Mouse (Mus musculus) hindbrain, embryonic 16.5 days (tissue): ENCODE data around the gene Satb1. TPM values are rescaled to one million over a fixed set of nuclear protein-coding genes. Genes with fewer than 3 reads are reported as not detected.

Experiments used
- ATAC-seq: fragments of 200-750 bp; cut with Nextera tagmentation; 2 replicates; pipeline ENCODE4 v1.8.0; 2017; ENCODE audit warnings: moderate TSS enrichment, moderate library complexity
- H3K27ac ChIP-seq: fragments of 300-500 bp; sonication (generic); 2 replicates; pipeline ENCODE4 v1.5.1; 2014; ENCODE audit warnings: low read depth, mild to moderate bottlenecking, control low read depth, low read length, moderate library complexity
- H3K27me3 ChIP-seq: fragments of 300-500 bp; sonication (generic); replicated peaks from 2 replicates; pipeline ENCODE4 v1.6.1; 2014; ENCODE audit warnings: low read length; ENCODE audit not compliant: control insufficient read depth, insufficient read depth
- H3K36me3 ChIP-seq: fragments of 300-500 bp; sonication (generic); 2 replicates; pipeline ENCODE4 v1.6.1; 2014; ENCODE audit warnings: mild to moderate bottlenecking, low read length, moderate library complexity, mixed read lengths; ENCODE audit not compliant: control insufficient read depth, insufficient read depth
- H3K4me1 ChIP-seq: fragments of 300-500 bp; sonication (generic); 2 replicates; pipeline ENCODE4 v1.6.1; 2014; ENCODE audit warnings: low read depth, low read length; ENCODE audit not compliant: control insufficient read depth, insufficient read depth
- H3K4me2 ChIP-seq: fragments of 300-500 bp; sonication (generic); 2 replicates; pipeline ENCODE4 v1.6.1; 2014; ENCODE audit warnings: mild to moderate bottlenecking, low read length, control low read depth, moderate library complexity
- H3K4me3 ChIP-seq: fragments of 300-500 bp; sonication (generic); 2 replicates; pipeline ENCODE4 v1.5.1; 2014; ENCODE audit warnings: mild to moderate bottlenecking, low read length, control low read depth, moderate library complexity
- H3K9ac ChIP-seq: fragments of 300-500 bp; sonication (generic); 2 replicates; pipeline ENCODE4 v1.6.1; 2014; ENCODE audit warnings: low read depth, mild to moderate bottlenecking, control low read depth, low read length, moderate library complexity
- H3K9me3 ChIP-seq: fragments of 300-500 bp; sonication (generic); 2 replicates; pipeline ENCODE4 v1.6.1; 2014; ENCODE audit warnings: mild to moderate bottlenecking, low read length, moderate library complexity; ENCODE audit not compliant: control insufficient read depth
- WGBS: fragments of 180-500 bp; shearing (Covaris S2); extraction: QIAGEN DNeasy Blood & Tissue Kit; methylation state at CpG from one replicate; pipeline ENCODE4 v1.1.7; 2014; 5-methylcytosine and 5-hydroxymethylcytosine counted together
- polyA plus RNA-seq: library from polyadenylated mRNA; unstranded; fragments of >200 nt; fragmentation: Nextera tagmentation; extraction: Ambion mirVana; gene quantifications from 2 replicates; pipeline ENCODE4 v1.2.1, GENCODE M21; 2015

Gene Satb1
- polyA plus RNA-seq, 1 experiment from 2014 or later: 27.4 TPM

- H3K9me3 ChIP-seq: no peaks in the 10 kb centered on the region
- H3K27me3 ChIP-seq: no peaks in the 10 kb centered on the region
- H3K27ac ChIP-seq: no peak overlapping the region
- no peak overlapping the region for H3K4me3 ChIP-seq
- H3K9ac ChIP-seq: no peak overlapping the region
- no peak overlapping the region for H3K4me2 ChIP-seq
- H3K4me1 ChIP-seq: peaks cover 7% of the 10 kb centered on the region
- H3K36me3 ChIP-seq: no peaks in the 10 kb centered on the region
- no peak for ATAC-seq
- WGBS: 89% methylated on average over 8 of the region's 8 CpGs
Observed at GRCm38 (mm10) chr17:51763600-51763999, 69.5 kb downstream of the Satb1 start.

GRCm38 (mm10) chr17:51762503-51762902, 70.6 kb downstream of the Satb1 start:
- WGBS: 79% methylated on average over 7 of the region's 7 CpGs
- Histone ChIP-seq H3K27me3 (no peaks in the 10 kb centered on the region), H3K27ac (no peak overlapping the region), H3K36me3 (no peaks in the 10 kb centered on the region), H3K4me2 (no peak overlapping the region), H3K9me3 (no peaks in the 10 kb centered on the region), H3K9ac (no peak overlapping the region), H3K4me1 (peaks cover 7% of the 10 kb centered on the region), H3K4me3 (no peak overlapping the region)
- no peak for ATAC-seq

GRCm38 (mm10) chr17:51760997-51761655, 72.0 kb downstream of the Satb1 start:
- 52% methylated on average over 17 of the region's 17 CpGs for WGBS
- no peak overlapping the region; the same call in 1 of the 2 replicates for H3K9ac ChIP-seq
- peak overlapping the region; percentile 28 for H3K4me3 ChIP-seq
- peak overlapping the region; percentile 63 for H3K27ac ChIP-seq
- peaks cover 7% of the 10 kb centered on the region for H3K4me1 ChIP-seq
- peak overlapping the region; percentile 53 for H3K4me2 ChIP-seq
- no peaks in the 10 kb centered on the region for H3K9me3 ChIP-seq
- H3K27me3 ChIP-seq: no peaks in the 10 kb centered on the region
- ATAC-seq: peak; percentile 81
- no peaks in the 10 kb centered on the region for H3K36me3 ChIP-seq

- peak overlapping the region; percentile 63 for H3K27ac ChIP-seq
- no peaks in the 10 kb centered on the region for H3K9me3 ChIP-seq
- H3K4me3 ChIP-seq: peak overlapping the region; percentile 28
- no peaks in the 10 kb centered on the region for H3K27me3 ChIP-seq
- H3K9ac ChIP-seq: peak overlapping the region; percentile 19; the same call in 1 of the 2 replicates
- peak; percentile 62 for ATAC-seq
- no peaks in the 10 kb centered on the region for H3K36me3 ChIP-seq
- H3K4me1 ChIP-seq: peaks cover 7% of the 10 kb centered on the region
- peak overlapping the region; percentile 53 for H3K4me2 ChIP-seq
- WGBS: 37% methylated on average over 17 of the region's 17 CpGs
Observed at GRCm38 (mm10) chr17:51760251-51760887, 72.7 kb downstream of the Satb1 start.

GRCm38 (mm10) chr17:51759509-51759908, 73.6 kb downstream of the Satb1 start:
- H3K27ac ChIP-seq: no peak overlapping the region

GRCm38 (mm10) chr17:51752142-51752541, 80.9 kb downstream of the Satb1 start:
- Histone ChIP-seq H3K9me3 (no peaks in the 10 kb centered on the region), H3K4me3 (no peak overlapping the region), H3K27ac (no peak overlapping the region), H3K9ac (no peak overlapping the region), H3K36me3 (no peaks in the 10 kb centered on the region), H3K27me3 (no peaks in the 10 kb centered on the region), H3K4me2 (no peak overlapping the region), H3K4me1 (no peaks in the 10 kb centered on the region)
- ATAC-seq: no peak
- 94% methylated on average over 4 of the region's 4 CpGs for WGBS

More at GRCm38 (mm10) chr17:51759509-51759908, 73.6 kb downstream of the Satb1 start:
- Histone ChIP-seq H3K36me3 (no peaks in the 10 kb centered on the region), H3K4me1 (peaks cover 7% of the 10 kb centered on the region), H3K9me3 (no peaks in the 10 kb centered on the region), H3K4me2 (no peak overlapping the region), H3K9ac (no peak overlapping the region), H3K4me3 (no peak overlapping the region), H3K27me3 (no peaks in the 10 kb centered on the region)
- whole genome bisulfite sequencing: 68% methylated on average over 4 of the region's 4 CpGs
- no peak for ATAC-seq

- Histone ChIP-seq H3K4me1 (no peaks in the 10 kb centered on the region), H3K27ac (no peak overlapping the region; the same call in 1 of the 2 replicates), H3K36me3 (no peaks in the 10 kb centered on the region), H3K9ac (no peak overlapping the region), H3K4me3 (no peak overlapping the region), H3K27me3 (no peaks in the 10 kb centered on the region), H3K9me3 (no peaks in the 10 kb centered on the region), H3K4me2 (no peak overlapping the region)
- ATAC-seq: no peak
- 54% methylated on average over 9 of the region's 9 CpGs for WGBS
Observed at GRCm38 (mm10) chr17:51747204-51747603, 85.9 kb downstream of the Satb1 start.

- Histone ChIP-seq H3K27ac (no peak overlapping the region), H3K4me2 (no peak overlapping the region), H3K27me3 (no peaks in the 10 kb centered on the region), H3K4me1 (no peaks in the 10 kb centered on the region), H3K9me3 (no peaks in the 10 kb centered on the region), H3K36me3 (peaks cover 5% of the 10 kb centered on the region), H3K9ac (no peak overlapping the region), H3K4me3 (no peak overlapping the region)
- 57% methylated on average over 10 of the region's 10 CpGs for WGBS
- 0 out of 2 replicates have a peak, but pooled peaks have one; percentile 57 for ATAC-seq
Observed at GRCm38 (mm10) chr17:51742502-51742901, 90.6 kb downstream of the Satb1 start.

- H3K9ac ChIP-seq: no peak overlapping the region
- no peak for ATAC-seq
- 85% methylated on average over 10 of the region's 10 CpGs for WGBS
- peaks cover 5% of the 10 kb centered on the region for H3K36me3 ChIP-seq
- no peaks in the 10 kb centered on the region for H3K27me3 ChIP-seq
- no peaks in the 10 kb centered on the region for H3K9me3 ChIP-seq
- H3K4me3 ChIP-seq: no peak overlapping the region
- no peaks in the 10 kb centered on the region for H3K4me1 ChIP-seq
- H3K4me2 ChIP-seq: no peak overlapping the region
- no peak overlapping the region for H3K27ac ChIP-seq
Observed at GRCm38 (mm10) chr17:51741126-51741525, 92.0 kb downstream of the Satb1 start.
